Mouse (Mus musculus) C2C12 (cell line): ENCODE measurements at regions not wholly inside any gene's neighbourhood (a gene's known extent, or its start where the extent isn't known, plus 50 kb on each side); places are given as distances from the start of the nearest gene placed in this dataset.

Source experiments
- CTCF ChIP-seq: IDR thresholded peaks from one replicate; pipeline ENCODE4 v1.5.1; 2011; ENCODE audit not compliant: control insufficient read depth, insufficient read depth, insufficient read length
- MAX ChIP-seq: IDR thresholded peaks from one replicate; pipeline ENCODE4 v1.6.1; 2011; ENCODE audit warnings: mild to moderate bottlenecking, control low read depth

- TF ChIP-seq CTCF = no peak
- TF ChIP-seq MAX = no peak
These were observed 93.9 kb upstream of the Meox2 start for GRCm38 (mm10) chr12:37014401-37014800.
